Mouse (Mus musculus): Measurements from ENCODE around the gene Zfand5. TPM values are rescaled to one million over a fixed set of nuclear protein-coding genes. Genes with fewer than 3 reads are reported as not detected.

The Zfand5 gene
- polyA plus RNA-seq, 1 experiment from 2014 or later, result 182 TPM

DNA sequence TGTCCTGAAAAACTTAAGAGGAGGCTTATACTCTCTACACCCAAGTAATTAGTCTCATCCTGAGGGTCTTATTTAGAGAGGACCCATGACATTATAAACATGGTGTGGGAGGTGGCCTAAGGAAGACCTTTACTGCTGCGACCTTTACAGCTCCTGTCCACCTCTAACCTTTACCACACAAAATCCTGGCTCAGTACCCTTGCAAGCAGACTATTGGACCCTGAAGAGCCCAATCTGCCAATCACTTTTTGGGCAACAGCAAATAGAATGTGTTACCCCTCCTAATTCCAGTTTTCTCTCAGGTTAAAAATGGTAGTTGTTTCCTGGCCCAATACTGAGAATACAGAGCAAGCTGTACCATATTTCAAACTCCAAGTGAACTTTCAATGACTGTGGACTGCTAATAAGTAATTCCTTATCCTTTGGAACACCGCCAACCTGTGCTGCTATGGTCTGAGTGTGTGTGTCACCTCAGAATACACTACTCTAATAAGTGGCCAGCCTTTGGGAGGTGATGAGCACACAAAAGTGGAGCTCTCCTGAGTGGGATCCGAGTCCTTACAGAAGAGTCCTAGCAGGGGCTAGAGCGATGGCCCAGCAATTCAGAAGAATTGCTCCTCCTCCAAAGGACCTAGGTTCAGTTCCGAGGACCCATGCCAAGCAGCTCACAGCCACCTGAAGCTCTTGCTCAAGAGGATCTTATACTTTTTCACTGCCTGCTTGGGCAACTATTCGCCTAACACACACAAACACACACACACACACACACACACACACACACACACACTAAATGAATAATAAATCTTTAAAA lies 58.4 kb downstream of the Zfand5 start:
- Histone ChIP-seq H3K27me3 (no peaks in the 10 kb centered on the region), H3K4me2 (replicated peaks) (no peak overlapping the region), H3K36me3 (no peaks in the 10 kb centered on the region), H3K27ac (replicated peaks) (no peak overlapping the region), H3K9ac (replicated peaks) (no peak overlapping the region), H3K4me3 (no peak overlapping the region), H3K9me3 (no peaks in the 10 kb centered on the region), H3K4me1 (no peaks in the 10 kb centered on the region)
- 87% methylated on average over 6 of the region's 6 CpGs for WGBS
- no peak for ATAC-seq (ENCODE audit: low FRiP score, low read depth)

DNA sequence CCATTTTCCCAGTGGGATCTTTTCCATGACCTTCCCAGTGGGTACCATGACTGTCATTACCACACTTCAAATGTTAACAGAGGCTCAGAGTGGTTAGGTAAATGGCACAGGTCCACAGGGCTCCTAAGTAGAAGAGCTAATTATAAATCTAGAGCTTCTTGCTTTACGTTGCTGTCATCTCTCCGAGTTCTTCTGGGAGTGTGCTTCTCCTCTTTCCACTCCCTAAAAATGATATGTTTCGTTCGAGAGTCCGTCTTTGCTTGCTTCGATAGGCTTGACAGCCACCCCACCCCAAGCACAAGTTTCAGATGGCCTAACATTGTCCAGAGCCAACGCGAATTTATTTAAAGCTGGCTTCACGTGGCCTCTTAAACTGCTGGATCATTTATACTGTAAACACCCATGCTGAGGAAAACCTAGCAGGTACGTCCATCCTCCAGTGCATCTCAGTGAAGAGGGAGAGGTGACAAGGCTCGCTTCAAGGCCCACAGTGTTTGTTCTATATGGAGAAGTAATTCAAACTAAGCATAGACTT lies 59.6 kb downstream of the Zfand5 start:
- Histone ChIP-seq H3K27me3 (no peaks in the 10 kb centered on the region), H3K4me3 (no peak overlapping the region), H3K9ac (replicated peaks) (no peak overlapping the region), H3K4me1 (no peaks in the 10 kb centered on the region), H3K9me3 (no peaks in the 10 kb centered on the region), H3K27ac (replicated peaks) (no peak overlapping the region), H3K36me3 (no peaks in the 10 kb centered on the region), H3K4me2 (replicated peaks) (no peak overlapping the region)
- no peak for ATAC-seq (ENCODE audit: low FRiP score, low read depth)
- WGBS, result 89% methylated on average over 11 of the region's 11 CpGs

Other genes with a start within 250 kb of the Zfand5 start
- 0.09 TPM in 1 of 2 replicates, not detected in the other for gene Gda, start 201.2 kb downstream of the Zfand5 start, polyA plus RNA-seq (2016; fragmentation: Nextera tagmentation; extraction: Ambion mirVana)